Mouse (Mus musculus) stomach, postnatal 0 days (tissue): ENCODE results near the gene Zmiz1. TPM values are rescaled to one million over a fixed set of nuclear protein-coding genes. Genes with fewer than 3 reads are reported as not detected.

Experiments
- ATAC-seq: fragments of 200-750 bp; cut with Nextera tagmentation; 2 replicates; pipeline ENCODE4 v1.8.0; 2017; ENCODE audit not compliant: low FRiP score, low TSS enrichment
- DNase-seq: peaks from one replicate; pipeline ENCODE4 v3.0.0-alpha.2; 2016; ENCODE audit warnings: low spot score
- H3K27ac ChIP-seq: fragments of 300-500 bp; sonication (generic); replicated peaks from 2 replicates; pipeline ENCODE4 v1.5.1; 2014; ENCODE audit warnings: mild to moderate bottlenecking, control low read depth
- H3K27me3 ChIP-seq: fragments of 300-500 bp; sonication (generic); 2 replicates; pipeline ENCODE4 v1.6.1; 2014; ENCODE audit warnings: low read length; ENCODE audit not compliant: control insufficient read depth, insufficient read depth
- H3K36me3 ChIP-seq: fragments of 300-500 bp; sonication (generic); 2 replicates; pipeline ENCODE4 v1.6.1; 2014; ENCODE audit warnings: low read length, mixed read lengths; ENCODE audit not compliant: control insufficient read depth, insufficient read depth
- H3K4me1 ChIP-seq: fragments of 300-500 bp; sonication (generic); replicated peaks from 2 replicates; pipeline ENCODE4 v1.6.1; 2014; ENCODE audit warnings: antibody characterized with exemption; ENCODE audit not compliant: control insufficient read depth, insufficient read depth
- H3K4me2 ChIP-seq: fragments of 300-500 bp; sonication (generic); replicated peaks from 2 replicates; pipeline ENCODE4 v1.6.1; 2014; ENCODE audit warnings: low read depth, mild to moderate bottlenecking, control low read depth, moderate library complexity
- H3K4me3 ChIP-seq: fragments of 300-500 bp; sonication (generic); 2 replicates; pipeline ENCODE4 v1.5.1; 2014; ENCODE audit warnings: low read depth, low read length, control low read depth
- H3K9ac ChIP-seq: fragments of 300-500 bp; sonication (generic); 2 replicates; pipeline ENCODE4 v1.6.1; 2014; ENCODE audit warnings: mild to moderate bottlenecking, low read length, control low read depth, mixed read lengths
- H3K9me3 ChIP-seq: fragments of 300-500 bp; sonication (generic); 2 replicates; pipeline ENCODE4 v1.6.1; 2016; ENCODE audit warnings: low read length; ENCODE audit not compliant: control insufficient read depth
- CTCF ChIP-seq: IDR thresholded peaks from 2 replicates; pipeline ENCODE4 v1.5.1; 2016; ENCODE audit warnings: antibody characterized with exemption, low read depth, mild to moderate bottlenecking, moderate library complexity
- EP300 ChIP-seq: optimal IDR thresholded peaks from 2 replicates; pipeline ENCODE3; 2016; ENCODE audit warnings: antibody characterized with exemption
- WGBS: fragments of 180-500 bp; shearing (Covaris S2); extraction: QIAGEN DNeasy Blood & Tissue Kit; methylation state at CpG from one replicate; pipeline ENCODE4 v1.1.7; 2014; 5-methylcytosine and 5-hydroxymethylcytosine counted together
- polyA plus RNA-seq: library from polyadenylated mRNA; unstranded; fragments of >200 nt; fragmentation: Nextera tagmentation; extraction: Ambion mirVana; gene quantifications from 2 replicates; pipeline ENCODE4 v1.2.1, GENCODE M21; 2015

Zmiz1 gene
- polyA plus RNA-seq, 1 experiment from 2014 or later: 13.0 TPM

DNA sequence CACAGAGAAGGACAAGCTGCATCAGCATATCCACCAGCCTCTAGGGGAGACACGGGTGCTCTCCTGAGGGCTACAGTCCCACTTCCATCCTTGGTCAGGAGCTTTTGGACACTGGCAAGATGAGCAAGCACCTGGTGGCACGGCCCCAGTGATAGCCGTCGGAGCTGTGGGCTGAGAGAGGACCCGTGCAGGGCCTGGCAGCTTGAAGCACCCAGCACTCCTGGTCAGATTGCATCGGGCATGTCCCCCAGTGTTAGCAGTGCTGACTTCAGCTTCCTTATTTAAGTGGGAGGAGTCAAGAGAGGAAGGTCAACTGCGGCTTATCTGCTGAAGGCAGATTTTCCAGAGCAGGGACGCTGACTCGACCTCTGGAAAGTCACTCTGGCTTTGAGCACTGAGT is 175.3 kb downstream of the Zmiz1 start:
- peak overlapping the region; percentile 20 for H3K27ac ChIP-seq
- H3K4me2 ChIP-seq: no peak overlapping the region
- H3K36me3 ChIP-seq: peaks cover 18% of the 10 kb centered on the region
- no peak overlapping the region for H3K9ac ChIP-seq
- H3K9me3 ChIP-seq: no peaks in the 10 kb centered on the region
- peak; percentile 30; the same call in 1 of the 2 replicates for ATAC-seq
- H3K4me3 ChIP-seq: no peak overlapping the region
- 46% methylated on average over 9 of the region's 9 CpGs for WGBS
- no peaks in the 10 kb centered on the region for H3K4me1 ChIP-seq
- no peak for TF ChIP-seq CTCF
- no peak for TF ChIP-seq EP300
- DNase-seq: peak; percentile 32
- no peaks in the 10 kb centered on the region for H3K27me3 ChIP-seq

DNA sequence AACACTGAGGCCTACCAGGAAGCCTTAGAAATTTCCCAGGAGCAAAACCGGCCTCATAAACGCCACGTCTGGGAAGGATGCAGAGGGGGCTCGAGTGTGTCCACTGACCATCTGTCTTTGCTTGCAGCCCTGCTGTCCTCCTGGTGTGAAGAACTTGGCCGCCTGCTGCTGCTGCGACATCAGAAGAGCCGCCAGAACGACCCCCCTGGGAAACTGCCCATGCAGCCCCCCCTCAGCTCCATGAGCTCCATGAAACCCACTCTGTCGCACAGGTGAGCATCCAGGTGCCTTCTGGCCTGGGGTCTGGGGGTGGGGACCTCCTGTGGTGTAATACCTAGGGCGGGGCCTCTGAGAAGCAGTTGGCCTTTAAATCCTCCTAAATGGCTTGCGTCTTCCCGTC is 176.8 kb downstream of the Zmiz1 start:
- Histone ChIP-seq H3K4me1 (no peaks in the 10 kb centered on the region), H3K27ac (no peak overlapping the region; the same call in 1 of the 2 replicates), H3K4me2 (no peak overlapping the region), H3K36me3 (peaks cover 18% of the 10 kb centered on the region), H3K9ac (no peak overlapping the region), H3K4me3 (no peak overlapping the region), H3K9me3 (no peaks in the 10 kb centered on the region), H3K27me3 (no peaks in the 10 kb centered on the region)
- TF ChIP-seq CTCF: no peak
- no peak for TF ChIP-seq EP300
- no peak for DNase-seq
- ATAC-seq: no peak
- WGBS: 77% methylated on average over 12 of the region's 12 CpGs

DNA sequence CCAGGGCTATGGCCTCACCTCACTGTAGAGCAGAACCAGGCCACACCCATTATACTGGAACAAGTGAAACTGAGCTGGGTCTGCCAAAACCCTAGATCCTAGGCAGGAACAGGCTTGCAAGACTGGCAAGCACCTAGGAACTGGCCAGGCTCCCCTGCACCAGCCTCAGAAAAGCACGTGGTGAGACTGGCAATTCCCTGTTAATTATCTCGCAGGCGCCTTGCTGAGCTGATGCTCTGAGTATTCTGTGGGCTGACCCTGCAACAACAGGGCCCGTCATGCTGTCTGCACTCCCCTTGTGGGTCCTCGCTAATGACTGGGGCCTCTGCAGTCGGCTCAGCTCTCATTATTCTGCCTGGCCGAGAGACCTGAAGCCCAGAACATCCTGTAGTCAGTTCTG is 177.3 kb downstream of the Zmiz1 start:
- H3K27me3 ChIP-seq: no peaks in the 10 kb centered on the region
- DNase-seq: no peak
- no peak overlapping the region for H3K9ac ChIP-seq
- H3K36me3 ChIP-seq: peaks cover 18% of the 10 kb centered on the region
- no peaks in the 10 kb centered on the region for H3K4me1 ChIP-seq
- H3K9me3 ChIP-seq: no peaks in the 10 kb centered on the region
- peak overlapping the region; percentile 30; the same call in 1 of the 2 replicates for H3K27ac ChIP-seq
- peak; percentile 36; the same call in 1 of the 2 replicates for ATAC-seq
- TF ChIP-seq CTCF (no peak), EP300 (no peak)
- H3K4me3 ChIP-seq: no peak overlapping the region
- no peak overlapping the region for H3K4me2 ChIP-seq
- 57% methylated on average over 7 of the region's 7 CpGs for WGBS

DNA sequence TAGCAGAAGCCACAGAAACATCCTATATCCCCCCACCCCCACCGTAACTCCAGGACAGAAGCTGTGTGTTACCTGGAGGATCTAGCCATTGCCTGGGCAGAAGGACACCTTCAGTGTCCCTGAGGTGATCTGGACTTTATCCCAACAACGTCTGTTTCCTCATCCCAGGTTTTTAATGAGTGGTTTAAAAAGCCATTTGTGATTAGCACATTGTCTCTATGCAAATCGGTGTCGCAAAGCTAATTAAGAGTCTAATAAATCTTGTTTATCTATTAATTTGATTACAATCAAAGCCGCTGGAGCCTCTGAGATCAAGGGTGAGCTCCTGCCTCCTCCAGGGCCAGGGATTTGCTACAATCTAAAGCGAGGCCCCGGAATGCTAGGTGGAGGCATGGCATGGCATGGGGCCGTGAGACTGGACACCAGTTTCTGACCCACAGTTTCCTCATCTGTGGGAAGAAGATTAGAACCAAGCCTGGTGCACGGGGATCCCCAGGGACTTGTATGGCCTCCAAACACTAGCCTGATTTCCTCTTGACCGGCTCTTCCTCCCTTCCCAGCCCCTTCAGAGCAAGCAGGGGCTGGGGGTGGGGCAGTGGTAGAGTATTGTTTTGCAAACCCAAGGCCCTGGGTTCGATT is 180.3 kb downstream of the Zmiz1 start:
- 77% methylated on average over 11 of the region's 11 CpGs for WGBS
- ATAC-seq (no peak), DNase-seq (no peak)
- H3K4me1 ChIP-seq: no peaks in the 10 kb centered on the region
- peaks cover 27% of the 10 kb centered on the region for H3K36me3 ChIP-seq
- no peak overlapping the region for H3K4me2 ChIP-seq
- no peaks in the 10 kb centered on the region for H3K9me3 ChIP-seq
- no peak overlapping the region for H3K4me3 ChIP-seq
- no peak overlapping the region for H3K27ac ChIP-seq
- TF ChIP-seq EP300 (no peak), CTCF (no peak)
- no peak overlapping the region for H3K9ac ChIP-seq
- no peaks in the 10 kb centered on the region for H3K27me3 ChIP-seq

DNA sequence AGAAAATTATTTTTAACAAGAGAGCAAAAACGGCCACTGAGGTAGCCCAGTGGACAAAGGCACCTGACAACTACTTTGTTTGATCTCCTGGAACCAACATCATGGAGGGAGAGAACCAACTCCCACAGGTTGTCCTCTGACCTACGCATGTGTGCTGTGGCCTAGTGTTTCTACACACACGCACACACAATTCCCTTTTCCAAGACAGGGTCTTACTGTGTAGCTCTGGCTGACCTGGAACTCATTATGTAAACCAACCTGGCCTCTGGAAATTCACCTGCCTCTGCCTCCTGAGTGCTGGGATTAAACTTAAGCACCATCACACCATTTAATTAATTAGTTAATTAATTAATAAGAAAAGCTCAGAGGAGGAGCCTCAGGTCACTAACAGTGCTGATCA is 181.0 kb downstream of the Zmiz1 start:
- Histone ChIP-seq H3K9me3 (no peaks in the 10 kb centered on the region), H3K36me3 (peaks cover 35% of the 10 kb centered on the region), H3K27ac (no peak overlapping the region), H3K4me3 (no peak overlapping the region), H3K4me1 (no peaks in the 10 kb centered on the region), H3K27me3 (no peaks in the 10 kb centered on the region), H3K9ac (no peak overlapping the region), H3K4me2 (no peak overlapping the region)
- ATAC-seq: no peak
- TF ChIP-seq EP300: no peak
- no peak for TF ChIP-seq CTCF
- WGBS: 78% methylated on average over 3 of the region's 3 CpGs
- DNase-seq: no peak

DNA sequence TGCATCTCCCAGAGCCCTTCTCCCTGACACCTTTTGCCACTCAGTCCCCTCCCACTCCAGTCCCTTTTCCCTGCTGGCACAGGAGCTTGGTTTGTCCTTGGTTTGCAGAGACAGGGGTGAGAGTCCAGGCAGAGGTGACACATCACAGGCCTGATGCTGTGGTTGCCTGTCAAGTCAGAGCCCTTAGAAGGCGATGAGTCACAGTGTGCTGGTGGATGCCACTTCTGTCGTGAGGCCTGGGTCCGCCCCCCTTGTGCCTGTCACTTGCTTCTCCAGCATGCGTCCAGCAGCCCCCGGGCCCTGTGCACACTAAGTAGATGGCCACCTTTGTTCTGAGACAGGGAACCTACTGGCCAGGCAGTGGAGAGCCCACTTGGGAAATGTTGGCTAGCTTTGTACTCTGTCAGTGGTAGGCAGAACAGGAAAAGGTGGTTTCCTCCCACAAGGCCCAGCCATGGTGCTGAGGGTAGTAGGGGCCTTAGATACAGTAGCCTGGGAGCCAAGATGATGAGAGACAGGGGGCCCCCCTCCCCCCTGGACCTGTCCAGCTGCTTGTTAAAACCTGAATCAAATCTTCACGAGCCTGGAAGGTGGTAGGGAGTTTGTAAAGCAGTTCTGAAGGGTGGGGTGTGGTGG is 181.6 kb downstream of the Zmiz1 start:
- H3K36me3 ChIP-seq: peaks cover 38% of the 10 kb centered on the region
- no peaks in the 10 kb centered on the region for H3K9me3 ChIP-seq
- no peak overlapping the region for H3K4me3 ChIP-seq
- no peaks in the 10 kb centered on the region for H3K4me1 ChIP-seq
- H3K27me3 ChIP-seq: no peaks in the 10 kb centered on the region
- WGBS: 53% methylated on average over 6 of the region's 6 CpGs
- ATAC-seq (peak; percentile 58; the same call in 1 of the 2 replicates), DNase-seq (no peak)
- no peak for TF ChIP-seq EP300
- TF ChIP-seq CTCF: no peak
- H3K4me2 ChIP-seq: no peak overlapping the region
- H3K27ac ChIP-seq: no peak overlapping the region
- no peak overlapping the region for H3K9ac ChIP-seq
